Mouse (Mus musculus) lung, adult 2 months (tissue): ENCODE measurements around the gene Zc3h12c.

Experiments
- CTCF ChIP-seq: fragments of 200-500 bp; IDR thresholded peaks from 2 replicates; pipeline ENCODE4 v1.5.1; 2011; ENCODE audit warnings: mild to moderate bottlenecking, low read length, control low read depth; ENCODE audit not compliant: insufficient read depth
- POLR2A ChIP-seq: fragments of 200-500 bp; IDR thresholded peaks from 2 replicates; pipeline ENCODE4 v1.6.1; 2011; ENCODE audit warnings: low read depth, mild to moderate bottlenecking, control low read depth, low read length, borderline replicate concordance; ENCODE audit errors: extremely low read depth

DNA sequence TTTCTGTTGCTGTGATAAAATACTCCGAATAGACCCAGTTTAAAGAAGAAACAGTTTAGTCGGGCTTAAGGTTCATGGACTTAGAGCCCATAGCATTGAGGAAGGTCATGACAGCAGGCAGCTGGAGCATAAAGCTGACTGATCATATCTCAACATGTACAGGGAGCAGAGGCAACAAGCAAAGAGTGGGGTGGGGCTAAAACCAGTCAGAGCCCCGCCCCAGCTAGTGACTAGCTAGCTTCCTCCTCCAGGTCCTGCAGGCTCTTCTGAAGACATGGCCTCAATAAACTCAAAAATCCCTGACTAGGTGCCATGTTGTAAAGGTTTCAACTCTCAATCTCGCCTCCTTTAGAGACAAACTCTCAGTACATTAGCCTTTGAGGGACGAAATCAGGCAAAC, 25.5 kb upstream of the Zc3h12c start:
- TF ChIP-seq POLR2A (no peak), CTCF (no peak)
